Mouse (Mus musculus) T-helper 17 cell (primary cell): ENCODE measurements around the gene Usp42.

Experiments
- in situ Hi-C, 2 experiments: fragments of 300-600 bp; cut with MboI, MseI; formaldehyde crosslinking; loops; 1 replicate in 1 of 2; 2 replicates in 1 of 2; pipeline ENCODE4 v1.15.1; 2025; ENCODE audit warnings: high pct_unique_total_duplicates in 2 of 2

The Usp42 gene

GRCm38 (mm10) chr5:143732180-143732891, at the start of gene Usp42:
Usp42 (minus strand) TSS chr5:143732280.
- in situ Hi-C loops = loop anchor here (5.0 kb wide), 2 partner anchors 85 to 175 kb away; partner anchors contain the start of genes Aimp2 (in 2 of the 2), Eif2ak1 (in 2 of the 2) and Pms2 (in 2 of the 2)

- in situ Hi-C loops = no loop called here
Observed at GRCm38 (mm10) chr5:143760508-143760907, 28.4 kb upstream of the Usp42 start.

- in situ Hi-C loops = loop anchor here in 1 of 2 experiments (10.0 kb wide), 1 partner anchor 595 kb away; the partner anchor contains the start of gene Baiap2l1
Observed at GRCm38 (mm10) chr5:143759554-143759953, 27.5 kb upstream of the Usp42 start.

GRCm38 (mm10) chr5:143757755-143758443, 25.8 kb upstream of the Usp42 start:
- in situ Hi-C loops = loop anchor here in 1 of 2 experiments (10.0 kb wide), 1 partner anchor 597 kb away; the partner anchor contains the start of gene Baiap2l1

GRCm38 (mm10) chr5:143755529-143756141, 23.6 kb upstream of the Usp42 start:
- in situ Hi-C loops = loop anchor here in 1 of 2 experiments (10.0 kb wide), 1 partner anchor 599 kb away; the partner anchor contains the start of gene Baiap2l1

GRCm38 (mm10) chr5:143749630-143750208, 17.6 kb upstream of the Usp42 start:
- in situ Hi-C loops = loop anchor here in 1 of 2 experiments (10.0 kb wide), 1 partner anchor 605 kb away; the partner anchor contains the start of gene Baiap2l1

GRCm38 (mm10) chr5:143731483-143732112, 482 bp downstream of the Usp42 start:
- in situ Hi-C loops = loop anchor here (5.0 kb wide), 2 partner anchors 86 to 176 kb away; partner anchors contain the start of genes Aimp2 (in 2 of the 2), Eif2ak1 (in 2 of the 2) and Pms2 (in 2 of the 2)

GRCm38 (mm10) chr5:143730915-143731314, 1.2 kb downstream of the Usp42 start:
- in situ Hi-C loops = loop anchor here (5.0 kb wide), 2 partner anchors 86 to 176 kb away; partner anchors contain the start of genes Aimp2 (in 2 of the 2), Eif2ak1 (in 2 of the 2) and Pms2 (in 2 of the 2)

GRCm38 (mm10) chr5:143721962-143722361, 10.1 kb downstream of the Usp42 start:
- in situ Hi-C loops = loop anchor here (5.0 to 10.0 kb wide), 3 partner anchors 165 to 1423 kb away; partner anchors contain the start of genes Bud31 (in 1 of the 2) and Pdap1 (in 1 of the 2)

- in situ Hi-C loops = no loop called here
Observed at GRCm38 (mm10) chr5:143712011-143712800, 19.9 kb downstream of the Usp42 start.

GRCm38 (mm10) chr5:143711326-143711725, 20.8 kb downstream of the Usp42 start:
- in situ Hi-C loops = no loop called here

- in situ Hi-C loops = no loop called here
Observed at GRCm38 (mm10) chr5:143706822-143707200, 25.3 kb downstream of the Usp42 start.

- in situ Hi-C loops = no loop called here
Observed at GRCm38 (mm10) chr5:143706030-143706821, 25.9 kb downstream of the Usp42 start.

GRCm38 (mm10) chr5:143705659-143705982, 26.5 kb downstream of the Usp42 start:
- in situ Hi-C loops = no loop called here

GRCm38 (mm10) chr5:143704875-143705658, 27.0 kb downstream of the Usp42 start:
- in situ Hi-C loops = loop anchor here in 1 of 2 experiments (5.0 kb wide), 1 partner anchor 133 kb away; no protein-coding TSS in a partner anchor

- in situ Hi-C loops = loop anchor here in 1 of 2 experiments (5.0 kb wide), 1 partner anchor 129 kb away; no protein-coding TSS in a partner anchor
Observed at GRCm38 (mm10) chr5:143701074-143701473, 31.0 kb downstream of the Usp42 start.

GRCm38 (mm10) chr5:143700247-143700646, 31.8 kb downstream of the Usp42 start:
- in situ Hi-C loops = loop anchor here in 1 of 2 experiments (5.0 kb wide), 1 partner anchor 128 kb away; no protein-coding TSS in a partner anchor

GRCm38 (mm10) chr5:143698454-143698853, 33.6 kb downstream of the Usp42 start:
- in situ Hi-C loops = no loop called here
